Mouse (Mus musculus) cerebellum, postnatal 14 days (tissue): ENCODE results near the gene Slc2a6.

ENCODE experiments used
- DNase-seq, 2 experiments: peaks; one replicate each; pipeline ENCODE4 v3.0.0; 2021; ENCODE audit warnings: mixed read lengths in 2 of 2

The Slc2a6 gene

DNA sequence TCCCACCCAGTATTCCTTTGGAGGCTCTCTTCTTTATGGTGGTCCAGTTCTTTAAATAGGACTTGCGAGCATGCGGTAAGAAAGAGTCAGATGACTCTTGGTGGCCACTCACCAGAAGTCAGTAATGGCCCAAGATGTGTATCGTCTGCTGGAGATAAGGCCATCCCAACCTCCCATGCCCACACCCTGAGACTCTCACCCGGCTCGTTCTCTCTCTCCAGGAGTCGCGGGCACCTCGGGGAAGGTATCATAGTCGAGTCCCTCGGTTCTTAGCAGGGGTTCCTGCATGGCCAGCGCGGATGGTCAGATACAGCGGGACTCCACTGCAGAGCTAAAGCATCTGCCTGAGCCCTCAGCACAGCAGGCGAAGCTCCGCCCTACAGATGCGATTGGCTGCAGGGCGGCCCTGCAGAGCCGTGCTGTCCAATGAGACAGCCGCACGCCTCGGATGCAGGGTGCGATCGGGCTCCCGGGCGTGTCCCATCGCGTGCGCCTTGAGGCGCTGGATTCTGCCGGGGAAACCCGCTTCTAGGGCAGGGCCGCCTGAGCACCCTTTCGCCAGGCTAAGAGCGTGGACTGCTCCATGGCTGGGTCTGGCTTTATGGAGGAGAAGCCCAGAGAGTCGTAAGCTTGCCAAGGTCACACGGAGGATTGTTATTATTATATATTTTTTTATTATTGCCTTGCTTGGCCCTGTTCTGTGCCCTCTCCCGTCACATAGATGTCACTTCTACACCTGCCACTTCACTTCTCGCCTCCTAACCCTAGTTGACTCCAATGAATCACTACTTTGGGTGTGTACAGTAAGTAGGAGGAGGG is at the start of gene Slc2a6:
Gene Slc2a6 (minus strand): TSS at position 381 of the 819 bp plus-strand sequence.
- peak; percentile 91 to 92 for DNase-seq

DNA sequence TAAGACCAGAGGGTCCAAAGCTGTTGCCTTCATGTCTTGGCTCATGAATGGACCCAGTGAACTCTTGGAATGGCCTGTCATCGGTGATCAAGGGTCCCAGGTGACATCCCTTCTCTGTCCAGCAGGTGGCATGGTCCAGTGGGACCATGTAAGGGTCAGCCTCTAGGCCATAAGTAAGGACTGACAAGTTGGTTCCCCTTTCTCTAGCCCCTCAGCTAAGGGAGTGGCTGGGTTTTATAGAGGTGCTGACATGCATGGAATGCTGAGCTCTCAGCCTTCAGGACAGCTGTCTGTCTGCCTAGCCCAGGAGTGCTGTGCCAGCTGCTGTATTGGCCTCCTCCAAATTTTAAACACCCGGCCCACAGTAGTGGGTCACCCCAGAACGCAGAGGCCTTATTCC is 47.7 kb upstream of the Slc2a6 start:
- DNase-seq = peak; percentile 67 to 74

DNA sequence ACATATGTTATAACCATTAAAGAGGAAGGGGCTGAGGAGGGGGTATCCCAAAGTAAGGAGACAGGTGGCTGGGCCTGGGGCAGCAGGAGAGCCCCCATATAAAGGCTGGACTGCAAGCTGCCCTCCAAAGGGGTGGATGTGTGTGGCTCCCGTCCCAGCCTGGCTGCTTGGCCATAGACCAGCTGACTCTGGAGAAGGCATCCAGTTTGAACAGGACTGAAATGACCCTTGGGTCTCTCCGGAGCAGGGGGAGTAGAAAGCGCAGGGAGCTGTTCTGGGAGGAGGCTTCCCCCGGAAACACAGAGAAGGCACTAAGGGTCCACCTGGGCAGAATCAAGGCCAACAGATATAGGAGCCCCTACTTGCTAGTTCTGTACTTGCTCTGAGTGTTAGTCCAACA is 47.0 kb upstream of the Slc2a6 start:
- DNase-seq = peak in 1 of 2 experiments; percentile 58

DNA sequence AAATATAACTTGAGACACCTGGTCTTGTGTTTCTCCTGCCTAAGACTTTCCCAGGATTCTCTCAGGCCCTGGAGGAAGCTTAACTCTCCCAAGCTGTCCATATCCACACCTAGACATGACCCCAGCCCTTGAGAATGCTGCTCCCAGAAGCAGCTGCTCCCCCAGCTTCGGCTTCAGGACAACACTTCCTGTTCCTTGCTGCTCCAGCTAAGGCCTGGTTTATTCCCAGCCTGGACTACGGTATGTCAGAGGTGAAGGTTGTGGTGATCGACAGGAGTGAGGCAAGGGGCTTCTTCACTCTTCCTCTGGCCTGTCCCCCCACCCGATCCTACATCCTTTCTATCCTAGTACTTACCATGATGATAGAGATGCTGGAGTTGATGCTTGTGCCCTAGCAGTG is 45.6 kb upstream of the Slc2a6 start:
- DNase-seq = no peak

DNA sequence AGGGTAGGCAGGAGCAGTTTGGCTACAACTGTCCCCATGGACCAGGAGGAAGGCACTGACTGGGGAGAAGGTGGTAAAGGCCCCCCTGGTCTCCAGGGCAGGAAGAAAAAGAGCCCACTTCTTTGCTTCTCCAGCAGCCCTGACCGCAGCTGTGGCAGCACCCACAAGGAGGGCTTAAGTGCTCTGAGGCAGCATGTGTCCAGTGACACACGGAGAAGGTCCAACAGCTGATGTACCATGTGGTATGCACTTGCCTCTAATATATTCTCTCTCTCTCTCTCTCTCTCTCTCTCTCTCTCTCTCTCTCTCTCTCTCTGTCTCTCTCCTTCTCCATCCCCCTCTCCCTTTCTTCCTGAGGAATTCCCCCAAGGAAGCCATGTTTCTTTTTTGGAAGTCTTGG is 44.2 kb upstream of the Slc2a6 start, which contains the start of gene Mymk:
Gene Mymk (minus strand): TSS at position 202 of the 400 bp plus-strand sequence.
- DNase-seq = no peak

DNA sequence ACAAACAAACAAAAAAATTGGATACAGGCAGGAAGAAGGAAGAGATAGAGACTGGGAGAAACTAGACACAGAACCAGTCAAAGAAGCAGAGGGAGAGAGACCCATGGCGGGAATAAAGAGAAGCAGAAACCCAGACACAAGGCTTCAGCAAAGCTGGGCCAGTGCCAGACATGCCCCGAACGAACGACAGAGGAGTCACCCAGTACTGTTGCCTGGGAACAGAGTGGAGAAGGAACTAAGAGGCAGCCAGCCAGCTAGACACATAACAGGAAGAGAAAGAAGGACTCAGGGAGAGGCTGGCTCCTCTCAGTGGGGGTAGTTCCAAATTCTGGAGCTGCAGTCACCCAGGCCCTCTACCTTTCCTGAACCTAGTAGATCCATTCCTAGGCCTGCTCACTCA is 43.3 kb upstream of the Slc2a6 start:
- DNase-seq = peak; percentile 55 to 80

DNA sequence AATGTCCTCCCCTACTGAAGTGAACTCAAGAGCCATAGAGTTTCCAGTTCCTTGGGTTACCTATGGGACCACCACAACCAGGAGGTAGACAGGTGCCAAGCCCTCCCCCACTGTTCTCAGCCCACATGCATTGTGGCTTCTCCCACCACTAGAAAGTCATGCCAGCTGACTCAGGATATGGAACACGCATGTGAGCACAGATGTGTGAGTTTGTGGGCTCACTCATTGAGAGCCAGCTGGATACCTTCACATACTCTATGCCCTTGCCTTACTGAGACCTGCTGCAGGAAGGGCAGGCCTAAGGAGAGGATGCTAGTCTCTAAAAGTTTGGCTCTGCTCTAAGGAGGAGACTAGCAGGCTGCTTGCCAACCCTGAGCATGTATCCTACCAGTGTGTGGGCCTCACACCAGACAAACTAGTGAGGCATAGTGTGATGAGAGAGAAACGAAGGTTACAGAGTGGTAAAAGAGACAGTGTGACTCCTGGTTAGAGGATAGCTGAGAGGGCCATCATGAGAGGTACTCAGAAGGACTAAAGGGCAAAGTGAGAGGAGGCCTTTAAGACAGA is 42.5 kb upstream of the Slc2a6 start:
- no peak for DNase-seq

DNA sequence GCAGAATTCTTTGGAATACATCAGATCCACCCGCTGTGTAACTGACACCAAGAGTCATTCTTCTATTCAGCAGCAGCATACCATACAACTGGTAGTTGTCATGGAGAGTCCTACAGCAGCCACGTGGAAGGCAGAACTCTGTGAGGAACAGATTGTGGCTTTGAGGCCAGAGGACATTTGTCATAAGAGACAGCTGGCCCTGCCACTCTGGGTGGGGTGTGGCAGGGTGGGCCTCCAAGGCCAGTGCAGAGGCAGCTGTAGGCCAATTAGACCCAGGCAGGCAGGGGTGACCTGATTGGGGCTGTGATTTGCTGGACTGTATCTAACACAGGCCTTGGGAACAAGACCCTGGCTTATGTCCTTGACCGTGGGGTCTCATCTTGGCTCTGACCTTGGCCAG is 41.8 kb upstream of the Slc2a6 start:
- no peak for DNase-seq

DNA sequence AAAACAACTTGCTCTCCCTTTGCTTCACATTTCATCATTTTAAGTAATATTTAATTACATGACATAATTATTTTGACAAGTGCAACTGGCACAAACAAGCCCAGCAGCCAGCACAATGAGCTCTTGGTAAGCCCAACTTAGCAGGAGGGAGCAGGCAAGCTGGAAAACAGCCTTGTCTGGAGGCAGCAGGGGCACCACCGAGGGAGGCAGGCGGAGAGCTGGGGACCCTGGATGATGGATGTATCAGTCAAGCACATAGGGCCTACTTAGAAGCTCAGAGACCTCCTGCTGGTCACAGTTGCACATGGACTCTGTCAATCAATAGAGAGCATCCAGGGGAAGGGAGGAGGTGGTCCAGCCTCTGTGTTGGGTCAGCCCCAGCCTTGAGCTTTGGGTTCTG is 40.2 kb upstream of the Slc2a6 start:
- no peak for DNase-seq

DNA sequence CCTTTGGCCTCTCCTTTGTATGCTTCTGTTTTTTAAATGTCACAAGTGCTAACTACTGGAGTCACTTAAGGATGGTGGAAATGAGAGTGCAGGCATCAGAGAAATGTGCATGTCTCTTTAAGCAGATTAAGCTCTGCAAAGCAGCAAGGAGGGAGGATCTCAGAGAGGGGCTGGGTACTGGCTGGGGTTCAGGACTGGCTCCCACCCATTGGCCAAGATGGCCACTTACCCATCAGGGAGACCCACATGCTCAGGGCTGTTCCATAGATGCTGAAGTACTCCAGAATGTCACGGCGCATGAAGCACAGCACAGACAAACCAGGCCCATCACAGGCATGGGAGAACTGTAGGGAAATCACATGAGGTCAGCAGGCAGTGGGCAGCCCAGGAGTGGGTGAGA is 39.3 kb upstream of the Slc2a6 start:
- peak in 1 of 2 experiments; percentile 51 for DNase-seq

DNA sequence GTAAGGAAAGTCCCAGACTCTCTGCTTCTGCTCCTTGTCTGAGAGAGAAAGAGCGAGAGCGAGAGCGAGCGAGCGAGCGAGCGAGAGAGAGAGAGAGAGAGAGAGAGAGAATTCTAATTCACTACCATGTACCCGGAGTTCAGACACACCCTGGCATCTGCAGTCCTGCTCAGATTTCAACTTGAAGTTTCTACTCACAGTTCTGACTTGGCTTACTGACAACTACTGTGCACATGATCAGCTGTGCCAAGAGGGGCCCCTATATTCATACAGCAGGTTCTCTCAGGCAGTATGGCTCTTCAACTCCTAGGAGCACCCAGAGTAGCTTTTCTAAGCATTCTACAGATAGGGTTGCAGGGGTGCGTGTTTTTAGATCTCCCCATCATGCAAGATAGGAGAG is 31.4 kb upstream of the Slc2a6 start:
- no peak for DNase-seq

DNA sequence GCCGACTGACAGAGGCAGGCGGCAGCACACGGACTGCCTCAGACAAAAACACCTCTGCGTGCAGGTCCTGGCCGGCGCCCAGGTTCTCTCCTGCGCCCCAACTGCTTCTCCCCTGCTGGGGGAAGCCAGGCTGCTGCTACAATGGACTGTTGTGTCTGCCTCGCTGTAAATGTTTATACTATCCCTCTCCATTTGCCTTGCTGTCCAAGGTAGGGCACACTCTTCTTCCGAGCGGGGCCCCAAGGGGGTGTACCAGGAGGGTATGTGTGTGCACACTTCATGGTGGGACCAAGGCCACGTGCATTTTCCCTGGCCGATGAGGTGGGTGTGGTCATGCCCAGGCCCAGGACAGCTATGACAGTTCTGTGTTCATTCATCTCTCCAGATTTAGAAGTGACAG is 31.0 kb upstream of the Slc2a6 start:
- no peak for DNase-seq

DNA sequence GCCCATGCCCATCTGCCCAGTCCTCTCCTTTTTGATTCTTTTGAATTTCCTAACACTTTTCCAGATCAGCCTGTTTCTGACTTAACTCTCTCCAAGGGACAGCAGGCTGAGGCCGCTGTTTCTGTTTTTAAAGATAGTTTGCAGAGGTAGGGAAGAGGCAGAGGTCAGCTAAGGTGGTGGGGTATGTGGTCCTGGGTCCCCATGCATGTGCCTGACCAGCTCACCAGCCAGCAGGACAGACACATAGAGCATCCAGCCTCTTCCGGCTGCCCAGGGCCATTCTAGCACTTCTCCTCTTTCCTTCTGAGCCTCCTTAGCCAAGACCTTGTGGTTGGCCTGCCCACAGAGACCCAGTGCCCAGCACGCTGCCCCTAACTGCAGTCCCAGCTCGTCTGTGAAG is 30.5 kb upstream of the Slc2a6 start:
- no peak for DNase-seq

DNA sequence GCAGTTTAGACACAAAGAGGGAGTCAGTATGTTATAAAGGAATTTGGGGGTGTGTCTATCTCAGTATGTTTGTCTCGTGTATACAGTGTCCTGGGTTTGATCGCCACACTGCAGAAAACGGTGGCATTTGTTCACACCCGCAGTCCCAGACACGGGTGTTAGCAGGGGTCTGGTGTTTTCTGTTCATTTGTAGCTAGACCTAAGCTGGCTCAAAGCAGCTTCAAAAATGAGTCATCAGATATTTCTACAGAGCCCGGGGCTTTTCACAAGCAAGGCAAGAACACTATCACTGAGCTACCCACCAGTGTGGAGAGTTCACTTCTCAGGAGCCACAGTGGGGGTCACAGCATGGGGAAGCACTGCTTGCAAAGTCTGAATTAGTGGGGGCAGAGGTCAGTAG is 21.6 kb upstream of the Slc2a6 start:
- DNase-seq = no peak

DNA sequence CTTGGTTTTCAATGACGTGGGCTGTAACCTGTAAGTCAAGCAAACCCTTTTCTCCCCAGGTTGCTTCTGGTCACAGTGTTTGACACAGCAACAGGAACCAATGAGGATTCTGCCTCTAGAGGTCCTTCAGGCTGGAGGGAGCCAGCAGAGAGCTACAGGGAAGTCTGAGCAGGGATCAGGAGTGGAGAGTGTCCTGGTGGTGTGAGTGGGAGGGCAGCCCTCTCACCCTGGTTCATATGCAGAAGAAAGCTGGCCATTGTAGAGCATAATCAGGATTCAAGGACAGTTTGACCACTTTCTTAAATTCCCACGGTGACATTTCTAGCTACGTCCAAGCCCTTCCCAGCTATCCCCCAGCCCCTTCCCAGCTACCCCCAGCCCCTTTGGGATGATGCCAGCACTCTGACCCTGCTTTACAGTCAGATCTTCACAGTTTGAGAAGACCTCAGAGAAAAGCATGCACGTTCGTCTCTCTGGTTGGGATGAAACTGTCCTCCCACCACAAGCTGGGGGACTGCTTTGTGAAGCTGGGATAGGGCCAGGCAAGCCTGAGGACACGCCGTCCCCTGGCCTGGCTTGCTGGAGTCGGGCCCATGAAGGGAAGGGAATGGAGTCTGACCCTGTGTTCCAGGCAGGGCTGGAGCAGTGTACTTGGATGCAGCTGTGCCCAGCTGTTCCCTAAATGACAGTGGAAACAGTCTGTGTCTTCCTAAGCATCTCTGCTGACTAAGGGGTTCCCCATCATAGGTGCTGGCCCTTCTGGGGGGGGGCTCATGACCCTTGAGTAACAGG is 18.4 kb upstream of the Slc2a6 start:
- no peak for DNase-seq

DNA sequence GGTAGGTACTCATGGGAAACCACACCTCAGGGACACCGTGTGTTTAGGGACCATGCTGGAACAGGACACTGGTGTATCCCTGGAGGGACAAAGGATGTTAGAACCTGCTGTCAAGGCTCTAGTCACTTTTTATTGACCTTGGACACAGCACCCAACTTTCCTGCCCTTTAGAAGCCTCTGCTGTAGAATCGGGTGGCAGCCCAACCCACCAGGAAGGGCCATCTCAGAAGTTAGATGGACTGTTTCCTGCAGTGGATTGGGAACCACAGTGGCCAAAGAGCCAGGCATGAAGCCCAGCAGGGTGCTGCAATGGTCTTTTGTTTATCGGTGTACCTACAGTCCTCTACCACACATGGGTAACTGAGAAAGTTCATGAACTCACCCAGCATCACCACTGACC is 16.8 kb upstream of the Slc2a6 start:
- no peak for DNase-seq

DNA sequence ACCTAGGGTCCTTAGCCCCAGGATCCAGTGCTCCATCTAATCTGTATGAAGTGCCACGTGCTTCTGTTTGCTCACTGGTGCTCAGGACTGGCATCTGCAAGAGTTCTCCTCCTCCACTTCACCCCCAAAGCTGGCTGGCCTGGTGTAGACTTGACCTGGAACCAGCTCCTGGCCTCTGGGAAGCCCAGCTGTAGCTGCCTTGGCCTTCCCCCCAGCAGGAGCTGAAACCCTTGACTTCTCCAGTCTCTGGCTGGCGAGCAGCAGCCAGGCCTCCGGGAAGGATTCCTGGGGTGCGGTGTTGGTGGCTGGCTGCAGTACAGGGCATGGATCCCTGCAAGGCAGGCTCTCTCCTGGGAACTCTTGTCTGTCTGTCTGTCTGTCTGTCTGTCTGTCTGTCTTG is 16.4 kb upstream of the Slc2a6 start:
- DNase-seq = no peak

DNA sequence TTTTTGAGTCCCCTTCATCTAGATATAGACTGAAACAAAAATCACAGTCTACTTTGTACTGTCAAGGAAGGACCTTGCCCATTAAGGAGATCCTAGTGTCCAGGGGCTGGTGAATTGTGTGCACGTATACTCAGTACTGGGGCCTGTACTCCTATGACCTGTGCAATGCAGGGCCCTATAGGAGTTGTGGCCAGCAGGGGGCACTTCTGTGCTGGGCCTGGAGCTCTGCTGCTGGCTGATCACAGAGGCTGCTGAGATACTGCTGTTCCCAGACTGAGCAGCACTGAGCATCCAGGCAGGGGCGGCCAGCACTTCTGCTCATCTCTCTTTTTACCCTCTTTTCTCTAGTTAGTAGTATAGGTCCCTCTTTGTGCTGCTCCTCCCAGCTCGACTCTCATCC is 15.7 kb upstream of the Slc2a6 start:
- peak; percentile 92 to 93 for DNase-seq

DNA sequence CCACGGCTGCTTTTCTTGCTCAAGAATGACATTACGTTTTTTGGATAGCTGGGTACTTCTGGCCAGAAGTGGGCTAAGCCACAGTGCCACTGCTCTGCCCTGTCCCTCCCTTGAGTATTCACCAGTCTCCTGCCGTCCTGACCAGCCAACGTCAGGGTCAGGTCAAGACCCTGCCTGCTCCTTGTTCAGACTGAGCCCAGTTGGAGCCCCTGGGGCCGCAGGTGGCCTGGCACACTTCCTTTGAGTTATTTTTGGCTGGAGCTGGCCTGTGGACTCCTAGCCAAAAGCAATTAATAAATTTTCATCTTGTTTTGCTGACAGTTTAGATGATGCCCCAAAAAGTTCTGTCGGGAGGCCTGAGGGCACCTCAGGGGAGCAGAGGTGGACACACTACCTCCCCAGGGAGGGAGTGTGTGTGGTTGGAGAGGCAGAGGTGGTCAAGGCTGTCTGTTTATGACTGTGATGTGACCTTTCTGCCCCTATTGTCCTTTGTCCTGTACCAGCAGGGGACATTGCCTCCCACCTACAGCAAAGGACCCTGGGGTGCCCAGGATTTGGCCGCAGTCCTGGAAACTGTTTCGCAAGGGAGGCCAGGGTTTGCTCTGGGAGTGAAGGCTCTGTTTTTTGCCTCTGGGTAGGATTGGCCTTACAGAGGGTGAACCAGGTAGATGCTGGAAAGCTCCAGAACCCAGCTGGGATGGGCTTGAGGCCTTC is 14.5 kb upstream of the Slc2a6 start:
- DNase-seq = no peak

DNA sequence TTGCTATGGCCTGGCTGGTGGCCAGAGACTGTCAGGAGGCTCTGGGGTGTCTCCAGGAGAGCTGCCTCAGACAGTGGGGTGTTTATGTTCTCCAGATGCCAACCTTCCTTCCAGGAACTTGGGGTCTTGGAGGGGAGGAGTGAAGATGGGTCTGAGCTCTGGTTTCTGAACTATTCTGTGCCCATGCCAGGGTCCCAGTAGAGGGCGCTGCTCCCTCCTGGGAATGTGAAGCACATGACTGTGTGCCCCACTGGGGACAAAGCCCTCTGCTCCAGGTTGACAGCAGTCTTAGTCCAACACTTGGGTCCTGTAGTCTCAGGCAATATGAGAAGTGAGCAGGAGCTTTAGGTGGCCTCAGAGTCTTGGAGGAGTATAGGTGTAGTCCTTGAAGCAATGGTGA is 11.5 kb upstream of the Slc2a6 start:
- DNase-seq = peak in 1 of 2 experiments; percentile 68

DNA sequence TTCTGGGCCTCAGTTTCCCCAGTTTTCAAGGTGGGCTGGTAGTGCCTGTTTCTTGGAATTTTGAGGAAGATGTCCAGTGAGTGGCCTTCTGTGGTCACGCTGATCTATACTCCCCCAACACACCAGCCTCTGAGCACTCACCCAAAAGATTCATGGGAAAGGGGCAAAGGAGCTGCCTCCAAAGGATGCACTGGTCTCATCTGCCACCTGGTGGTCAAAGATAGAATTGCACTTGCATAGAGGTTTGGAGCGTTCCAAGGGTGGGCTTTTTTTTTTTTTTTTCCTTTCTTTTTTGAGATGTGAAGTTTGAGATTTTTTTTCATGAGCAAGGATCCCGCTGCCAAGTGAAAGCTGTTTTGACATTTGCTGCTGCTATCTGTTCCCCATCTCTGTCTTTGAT is 10.8 kb upstream of the Slc2a6 start:
- peak; percentile 89 to 94 for DNase-seq

DNA sequence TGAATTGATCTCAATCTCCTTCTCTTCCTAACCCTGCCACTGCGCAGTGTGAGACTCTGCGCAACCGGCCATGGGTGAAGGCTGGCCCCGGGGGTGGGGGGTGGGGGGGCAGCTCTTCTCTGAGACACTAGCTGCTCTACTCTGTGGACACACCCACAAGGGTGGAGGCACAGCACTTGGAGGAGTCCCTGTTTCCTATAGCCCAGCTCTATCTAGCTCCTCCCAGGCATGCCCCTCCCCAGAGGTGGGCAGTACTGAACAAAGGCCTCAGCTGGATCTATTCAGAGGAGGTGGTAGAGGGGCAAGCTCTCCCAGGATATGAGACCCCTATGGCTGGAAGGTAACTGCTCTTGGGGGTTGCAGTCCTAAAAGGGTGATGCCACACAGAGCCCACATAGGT is 9.2 kb upstream of the Slc2a6 start:
- DNase-seq = no peak

DNA sequence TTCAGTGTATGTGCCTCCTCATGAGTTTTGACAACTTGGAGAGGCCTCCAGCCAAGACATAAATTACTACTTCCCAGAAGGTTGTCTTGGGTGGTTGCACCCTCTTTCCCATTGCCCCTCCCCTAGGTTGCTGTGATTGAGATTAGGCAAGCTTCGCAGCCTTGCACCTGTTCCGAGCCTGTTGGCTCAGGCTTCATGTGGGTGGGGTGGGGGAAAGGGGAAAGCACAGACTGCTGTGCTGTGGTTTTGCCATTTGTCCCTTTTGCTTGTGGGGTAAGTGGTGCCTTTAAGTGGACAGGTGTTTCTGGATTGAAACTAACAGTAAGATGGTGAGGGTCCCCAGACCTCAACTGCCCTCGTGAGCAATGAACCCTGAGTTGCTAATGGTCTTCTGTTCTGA is 8.2 kb upstream of the Slc2a6 start:
- DNase-seq = no peak
